Mouse (Mus musculus) MN1 (cell line): ENCODE measurements around the gene Cpeb3.

Experiments
- DNase-seq: peaks from one replicate; pipeline ENCODE4 v3.0.0-alpha.2; 2016; ENCODE audit warnings: low spot score

Gene Cpeb3

GRCm38 (mm10) chr19:37025839-37026319 is 182.5 kb downstream of the Cpeb3 start:
- no peak for DNase-seq

- DNase-seq, result no peak
Measured at GRCm38 (mm10) chr19:37022146-37022545, 186.3 kb downstream of the Cpeb3 start.

GRCm38 (mm10) chr19:37020951-37021350 is 187.4 kb downstream of the Cpeb3 start:
- DNase-seq, result no peak

- no peak for DNase-seq
Measured at GRCm38 (mm10) chr19:37020531-37020930, 187.9 kb downstream of the Cpeb3 start.

- DNase-seq, result no peak
Measured at GRCm38 (mm10) chr19:37018931-37019330, 189.5 kb downstream of the Cpeb3 start.

- no peak for DNase-seq
Measured at GRCm38 (mm10) chr19:37018411-37018810, 190.0 kb downstream of the Cpeb3 start.

GRCm38 (mm10) chr19:37016890-37017289 is 191.5 kb downstream of the Cpeb3 start:
- no peak for DNase-seq

- DNase-seq, result no peak
Measured at GRCm38 (mm10) chr19:37014173-37014939, 194.0 kb downstream of the Cpeb3 start.

GRCm38 (mm10) chr19:37013461-37013860 is 194.9 kb downstream of the Cpeb3 start:
- DNase-seq, result no peak

GRCm38 (mm10) chr19:37009878-37010281 is 198.5 kb downstream of the Cpeb3 start:
- DNase-seq, result no peak

- DNase-seq, result no peak
Measured at GRCm38 (mm10) chr19:37004557-37004956, 203.8 kb downstream of the Cpeb3 start.
